9 mouse cellular contexts compared by ENCODE assay signal in the genomic region with DNA sequence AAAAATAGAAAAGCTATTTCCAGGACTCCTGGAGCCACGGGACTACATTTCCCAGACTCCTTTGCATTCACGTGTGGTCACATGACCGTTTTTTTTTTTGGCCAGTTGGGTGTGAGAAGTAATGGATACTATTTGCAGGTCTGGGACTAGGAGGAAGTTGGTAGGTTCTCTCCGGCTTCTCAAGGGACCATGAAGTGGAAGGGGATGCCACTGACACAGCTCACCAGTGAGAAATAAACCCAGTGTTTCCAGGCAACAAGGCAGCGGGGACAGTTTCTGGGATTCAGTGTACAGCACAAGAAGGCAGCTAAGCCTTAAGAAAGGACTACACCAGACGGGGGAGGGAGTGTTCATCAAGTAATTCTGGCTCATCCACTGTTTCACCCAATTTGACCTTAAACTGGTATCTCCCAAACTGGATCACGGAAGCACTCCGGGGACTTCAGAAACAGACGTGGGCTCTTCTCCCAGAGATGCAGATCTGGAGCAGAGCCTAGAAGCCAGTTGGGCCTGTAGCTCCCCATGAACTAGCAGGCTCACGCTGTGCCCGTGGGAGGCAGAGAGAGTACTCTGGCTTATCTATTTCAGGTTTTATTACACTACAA. TPM values are rescaled to one million over a fixed set of nuclear protein-coding genes. Genes with fewer than 3 reads are reported as not detected.
DNase-seq lines count a peak whose midpoint lies in the region; TF ChIP-seq lines count a peak whose summit lies in the region.
"Had no signal": no experiment of that assay in that cellular context is flagged by ENCODE, and none has a peak within 500 bp of the region (broad histone marks: within the 10 kb centered on the region; RNA-seq: fewer than 3 reads in every experiment).

No protein-coding gene starts in this region.

- no peaks in the 10 kb centered on the region for H3K79me2 ChIP-seq in myocyte (ENCODE audit: control insufficient read depth, insufficient read depth)

- no peak overlapping the region for H3ac ChIP-seq in myocyte (ENCODE audit: control insufficient read depth, insufficient read length)

- no peak overlapping the region for H3K4me2 ChIP-seq in myocyte (ENCODE audit: low read depth)
- H3K4me2 ChIP-seq: neural tube, embryonic 12.5 days had no signal

- TF ChIP-seq POLR2A in myocyte (IDR thresholded peaks at IDR 0.05; ENCODE audit: insufficient read length, low read depth) = no peak

- no peaks in the 10 kb centered on the region for H3K36me3 ChIP-seq in myocyte (ENCODE audit: control insufficient read depth, insufficient read depth)

- H3K27me3 ChIP-seq in myocyte (ENCODE audit: control insufficient read depth, insufficient read depth, insufficient read length) = no peaks in the 10 kb centered on the region
- H3K27me3 ChIP-seq: neural tube, embryonic 12.5 days had no signal

- intact Hi-C loops in heart, postnatal 36 days (cut with DNase I) = no loop called here

- no peak overlapping the region for H3K4me3 ChIP-seq in myocyte
- H3K4me3 ChIP-seq: neural tube, embryonic 12.5 days had no signal

- DNase-seq in heart, adult 8-10 months (ENCODE audit: low spot score) = peak; percentile 6
- DNase-seq in heart, postnatal 4 days = no peak
- DNase-seq in ZHBTc4 (ENCODE audit: low read depth, low spot score) = peak; percentile 80
- DNase-seq in heart, postnatal 36 days = peak; percentile 8 to 25
- no peak for DNase-seq in kidney, adult 8-10 months
- DNase-seq in yolk sac, embryonic 10.5 days (ENCODE audit: low spot score) = no peak
- DNase-seq in lung, postnatal 4 days = no peak

TF ChIP-seq in myocyte, 11 proteins besides CTCF, POLR2A, EP300 and RAD21:
- peak; percentile 81 for TF ChIP-seq USF1 (IDR thresholded peaks at IDR 0.05; ENCODE audit: low read depth)
- no peak for TF ChIP-seq MYOD1 (IDR thresholded peaks at IDR 0.05; ENCODE audit: control insufficient read depth in 1 of 3, insufficient read length in 2 of 3, low read depth in 2 of 3)

RNA-seq across cellular contexts. Expression of a gene that starts 39.3 kb away (rescaled TPM):
- total RNA-seq in heart, adult 8-10 months (2022) = under 1 TPM; 0.37 to 0.84 (median 0.58) TPM
- total RNA-seq in heart, postnatal 4 days (2021) = under 1 TPM; 0.77 to 0.86 TPM
- total RNA-seq in heart, postnatal 36 days (2021) = under 1 TPM; 0.44 to 0.60 TPM
- 3.6 TPM for polyA plus RNA-seq in myocyte (2012; fragmentation: generic; extraction: Trizol)

RNA-seq across cellular contexts. Expression of a gene that starts 44.6 kb away (rescaled TPM):
- not detected for total RNA-seq in heart, adult 8-10 months (2022)
- total RNA-seq in heart, postnatal 4 days (2021) = not detected
- not detected for total RNA-seq in heart, postnatal 36 days (2021)
- not detected for polyA plus RNA-seq in myocyte (2012; fragmentation: generic; extraction: Trizol)
- polyA plus RNA-seq: neural tube, embryonic 12.5 days had no signal

RNA-seq across cellular contexts. Expression of a gene that starts 50.3 kb away (rescaled TPM):
- 10 to 100 TPM; 15.4 to 21.6 (median 20.3) TPM for total RNA-seq in heart, adult 8-10 months (2022)
- total RNA-seq in heart, postnatal 4 days (2021) = 10 to 100 TPM; 46.8 to 48.3 TPM
- 10 to 100 TPM; 21.0 to 23.6 TPM for total RNA-seq in heart, postnatal 36 days (2021)
- 16.6 TPM for polyA plus RNA-seq in myocyte (2012; fragmentation: generic; extraction: Trizol)

Comparison
In these comparisons a context has a peak if more than half of its experiments do, and no peak if none do; other contexts are left out.
1. DNase-seq: peak in heart, adult 8-10 months (single experiment), ZHBTc4 (single experiment) and heart, postnatal 36 days (2 of 2); none in heart, postnatal 4 days (single experiment), kidney, adult 8-10 months (0 of 2), yolk sac, embryonic 10.5 days (single experiment) and lung, postnatal 4 days (0 of 2).